Mouse (Mus musculus) gastrocnemius, adult 18-20 months (tissue): ENCODE measurements around the gene Rapgef2. TPM values are rescaled to one million over a fixed set of nuclear protein-coding genes. Genes with fewer than 3 reads are reported as not detected.

ENCODE experiments used
- DNase-seq: peaks from one replicate; pipeline ENCODE4 v3.0.0; 2021; ENCODE audit warnings: low spot score
- total RNA-seq, 2 experiments: library from RNA; stranded (reverse); gene quantifications; 2 replicates each; pipeline ENCODE4 v1.2.3; 2021

The Rapgef2 gene
- total RNA-seq, 2 experiments from 2014 or later, result 15.8 to 16.7 TPM

GRCm38 (mm10) chr3:79283976-79284375 lies 2.3 kb downstream of the Rapgef2 start:
- no peak for DNase-seq

DNA sequence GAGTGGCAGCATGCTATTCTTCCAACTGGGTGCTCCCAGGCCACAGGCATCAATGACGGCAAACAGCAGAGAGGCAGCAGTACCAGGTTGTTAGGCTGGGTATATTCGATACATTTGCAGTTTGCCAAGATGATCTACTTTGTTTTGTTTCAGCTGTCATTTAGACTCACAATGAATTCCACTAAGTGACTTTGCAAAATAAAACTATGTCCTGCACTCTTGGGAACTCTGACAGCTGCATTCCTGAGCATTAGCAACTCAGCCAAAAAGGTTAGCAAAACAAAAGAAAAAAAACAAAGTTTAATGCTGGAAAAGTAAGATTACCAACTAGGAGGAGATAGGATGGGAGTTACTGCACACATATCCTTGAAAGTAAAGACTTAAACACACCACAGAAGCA lies 3.3 kb downstream of the Rapgef2 start:
- no peak for DNase-seq

DNA sequence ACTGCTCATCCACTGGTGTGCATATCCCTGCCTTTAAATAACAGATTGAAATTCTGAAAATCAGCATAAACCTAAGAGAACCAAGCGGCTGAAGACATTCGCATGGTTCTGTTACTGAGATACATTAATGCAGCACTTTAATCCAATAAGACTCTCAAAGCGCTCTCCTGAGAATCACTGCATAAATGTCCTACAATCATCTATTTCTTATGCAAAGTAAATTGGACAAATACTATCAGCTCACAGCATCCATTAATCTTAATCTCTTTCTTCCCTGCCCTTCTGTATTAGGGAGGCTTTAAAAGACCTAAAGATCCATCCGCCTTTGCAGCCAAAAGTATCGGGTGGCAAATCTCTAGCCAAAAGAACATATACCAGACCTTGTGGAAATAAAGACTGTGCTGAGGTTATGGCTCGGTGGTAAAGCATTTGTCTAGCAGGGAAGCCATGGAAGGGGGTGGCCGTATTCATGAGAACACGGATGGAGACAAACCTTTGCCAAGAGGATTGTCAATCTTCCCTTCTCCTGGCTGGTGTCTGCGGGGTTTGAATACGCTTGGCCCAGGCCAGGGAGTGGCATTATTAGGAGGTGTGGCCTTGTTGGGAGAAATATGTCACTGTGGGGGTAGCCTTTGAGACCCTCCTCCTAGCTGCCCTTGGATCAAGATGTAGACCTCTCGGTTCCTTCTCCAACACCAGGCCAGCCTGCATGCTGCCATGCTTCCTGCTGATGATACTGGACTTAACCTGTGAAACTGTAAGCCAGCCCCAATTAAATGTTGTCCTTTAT lies 10.3 kb downstream of the Rapgef2 start:
- DNase-seq, result no peak

DNA sequence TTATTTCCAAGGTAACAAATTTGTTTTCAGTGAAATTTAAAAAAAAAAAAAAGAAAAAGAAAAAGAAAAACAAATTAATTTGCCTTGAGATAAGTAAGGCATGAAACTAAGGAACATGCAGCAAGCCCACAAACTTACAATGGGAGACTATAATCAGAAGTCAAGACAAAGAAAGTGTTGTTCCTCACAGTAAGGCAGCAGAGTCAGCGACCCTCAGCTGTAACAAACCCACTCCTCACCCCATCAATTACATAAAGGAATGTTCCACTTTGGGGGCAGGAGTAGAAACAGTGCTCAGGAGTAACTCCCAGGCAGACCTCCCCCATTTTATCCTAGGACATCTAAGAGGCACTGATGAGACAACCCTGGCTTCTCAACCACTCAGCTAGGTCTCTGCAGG lies 13.0 kb downstream of the Rapgef2 start:
- no peak for DNase-seq

GRCm38 (mm10) chr3:79272939-79273338 lies 13.4 kb downstream of the Rapgef2 start:
- DNase-seq, result no peak

GRCm38 (mm10) chr3:79270980-79271555 lies 15.2 kb downstream of the Rapgef2 start:
- no peak for DNase-seq

GRCm38 (mm10) chr3:79269872-79270271 lies 16.4 kb downstream of the Rapgef2 start:
- no peak for DNase-seq

DNA sequence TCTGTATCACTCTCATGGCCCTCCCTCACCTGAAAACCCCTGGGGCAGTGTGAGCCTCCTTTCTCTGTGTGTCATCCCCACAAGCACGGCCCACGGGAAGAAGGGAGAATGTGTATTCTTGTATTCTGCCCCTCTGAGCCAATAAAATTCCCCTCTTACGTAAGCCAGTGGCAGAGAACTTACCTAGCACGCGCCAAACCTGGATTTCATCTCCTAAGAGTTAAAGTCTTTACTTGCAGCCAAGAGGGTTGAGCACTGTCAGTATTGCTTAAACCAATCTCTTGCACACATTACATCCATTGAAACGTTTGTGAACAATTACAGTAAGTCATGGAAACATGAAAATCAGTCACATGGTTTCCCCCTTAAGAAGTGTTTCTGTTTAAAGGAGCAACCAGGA lies 19.3 kb downstream of the Rapgef2 start:
- no peak for DNase-seq

DNA sequence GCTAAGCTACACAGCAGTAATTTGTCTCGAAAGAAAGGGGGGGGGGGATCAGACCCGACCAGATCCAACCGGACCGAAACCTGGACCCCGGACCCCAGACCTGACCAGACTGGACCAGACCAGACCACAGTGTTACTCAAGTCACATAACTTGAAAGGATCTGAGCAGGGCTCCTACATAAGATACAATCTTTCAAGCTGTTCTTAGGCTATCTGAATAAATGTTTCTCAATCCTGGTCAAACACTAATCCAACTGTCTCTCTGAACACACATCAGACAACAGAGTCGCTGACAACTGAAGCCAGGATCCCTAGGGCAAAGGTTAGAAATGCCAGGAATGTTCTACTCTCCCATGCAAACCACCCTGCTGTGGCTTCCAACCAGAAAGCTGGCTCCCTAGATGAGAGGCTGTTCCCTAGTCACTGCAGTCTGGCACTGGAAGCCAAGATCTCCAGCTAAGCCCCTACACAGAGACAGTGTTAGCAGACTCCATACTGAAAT lies 24.5 kb downstream of the Rapgef2 start:
- no peak for DNase-seq

- DNase-seq, result no peak
Observed at GRCm38 (mm10) chr3:79254023-79254422, 32.3 kb downstream of the Rapgef2 start.

- no peak for DNase-seq
Observed at GRCm38 (mm10) chr3:79253416-79253815, 32.9 kb downstream of the Rapgef2 start.

- no peak for DNase-seq
Observed at GRCm38 (mm10) chr3:79252921-79253394, 33.4 kb downstream of the Rapgef2 start.

DNA sequence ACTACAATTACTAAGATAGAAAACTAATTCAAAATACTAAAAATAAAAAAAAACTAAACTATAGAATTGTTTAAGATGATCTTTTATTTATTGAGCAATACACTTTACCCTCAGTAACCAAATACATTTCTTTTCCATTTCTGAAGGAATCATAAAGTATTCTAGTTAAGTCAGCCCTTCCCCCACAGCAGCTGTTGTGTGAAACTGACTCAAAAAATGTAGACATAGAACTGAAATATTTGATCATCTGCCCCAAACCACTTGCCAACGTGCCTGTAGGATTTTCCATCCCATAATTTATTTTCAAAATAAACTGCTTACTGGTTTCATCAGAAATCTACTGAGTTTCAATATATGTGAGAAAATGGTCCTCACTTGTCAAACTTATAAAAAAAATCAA lies 36.4 kb downstream of the Rapgef2 start:
- DNase-seq, result no peak

GRCm38 (mm10) chr3:79248659-79249235 lies 37.6 kb downstream of the Rapgef2 start:
- DNase-seq, result no peak

DNA sequence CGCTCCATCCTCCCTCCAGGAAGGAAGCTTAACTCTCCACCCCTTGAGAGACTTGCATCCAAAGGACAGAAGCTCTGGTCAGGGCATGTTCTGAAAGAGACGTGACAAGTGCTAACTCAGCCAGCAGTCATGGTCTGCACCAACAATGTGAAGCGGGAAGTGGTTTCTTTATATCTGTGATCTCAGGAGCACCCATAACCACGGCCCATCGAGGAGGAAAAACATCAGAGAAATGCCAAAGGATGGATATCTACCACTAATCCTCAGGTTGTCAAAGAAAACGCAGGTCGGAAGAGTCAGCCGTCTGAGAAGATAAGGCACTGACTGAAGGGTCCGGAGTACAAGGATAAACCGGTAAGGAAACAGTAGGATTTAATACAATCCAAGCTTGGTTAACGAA lies 38.1 kb downstream of the Rapgef2 start:
- no peak for DNase-seq

DNA sequence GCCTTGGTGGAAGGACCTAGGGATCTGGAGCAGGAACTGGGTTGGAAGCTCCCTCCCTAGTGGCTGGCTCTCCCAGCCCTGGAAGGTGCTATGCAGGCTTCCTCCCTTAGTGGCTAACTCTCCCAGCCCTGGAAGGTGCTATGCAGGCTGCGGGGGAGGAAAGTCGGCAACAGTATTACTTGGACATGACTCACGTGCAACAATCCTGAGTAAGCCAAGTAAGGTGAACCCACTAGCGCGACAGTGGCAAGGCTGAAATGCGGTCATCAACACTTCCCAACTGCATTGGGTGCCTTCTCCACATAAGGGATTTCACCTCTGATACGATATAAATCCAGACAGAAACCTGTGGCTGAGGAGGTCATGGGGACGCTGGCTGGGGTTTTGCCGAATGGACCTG lies 42.0 kb downstream of the Rapgef2 start:
- no peak for DNase-seq

DNA sequence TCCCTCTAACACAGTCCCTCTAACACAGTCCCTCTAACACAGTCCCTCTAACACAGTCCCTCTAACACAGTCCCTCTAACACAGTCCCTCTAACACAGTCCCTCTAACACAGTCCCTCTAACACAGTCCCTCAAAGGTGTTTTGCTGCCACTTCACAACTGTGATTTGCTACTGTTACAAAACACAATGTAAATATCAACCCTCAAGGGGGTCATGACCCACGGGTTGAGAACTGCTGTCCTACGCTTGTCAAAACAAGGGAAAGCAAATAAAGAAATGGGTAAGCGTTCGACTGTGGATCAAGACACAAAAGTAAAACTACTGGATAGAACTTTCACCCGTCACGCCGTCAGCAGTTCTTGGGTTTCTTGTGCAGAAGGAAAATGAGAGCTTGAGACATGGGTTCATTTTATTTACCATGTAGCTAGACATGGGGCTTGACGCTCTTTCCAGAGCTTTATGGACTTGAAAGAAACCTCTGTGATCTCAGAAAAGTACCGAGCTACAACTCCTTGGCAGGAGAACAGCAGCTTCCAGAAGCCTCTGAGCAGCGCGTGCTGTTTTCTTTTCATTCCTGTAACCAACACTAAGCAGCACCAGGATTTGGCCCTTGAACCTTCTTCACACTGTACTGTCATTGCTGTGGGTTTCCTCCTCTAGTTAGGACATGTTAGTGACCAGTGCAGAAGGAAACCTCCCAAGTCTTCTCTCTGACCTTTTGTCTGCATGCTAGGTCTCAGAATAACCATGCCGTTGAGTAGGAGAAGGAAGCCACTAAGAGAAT lies 43.2 kb downstream of the Rapgef2 start:
- no peak for DNase-seq

- DNase-seq, result no peak
Observed at GRCm38 (mm10) chr3:79242298-79242697, 44.0 kb downstream of the Rapgef2 start.

GRCm38 (mm10) chr3:79239066-79239462 lies 47.3 kb downstream of the Rapgef2 start:
- DNase-seq, result no peak

GRCm38 (mm10) chr3:79238456-79239065 lies 47.8 kb downstream of the Rapgef2 start:
- no peak for DNase-seq

GRCm38 (mm10) chr3:79237619-79238342 lies 48.5 kb downstream of the Rapgef2 start:
- no peak for DNase-seq
